Mouse (Mus musculus) intestine, embryonic 14.5 days (tissue): ENCODE measurements at regions not wholly inside any gene's neighbourhood (a gene's known extent, or its start where the extent isn't known, plus 50 kb on each side); places are given as distances from the start of the nearest gene placed in this dataset.

Source experiments
- ATAC-seq: fragments of 200-750 bp; cut with Nextera tagmentation; replicated peaks from 2 replicates; pipeline ENCODE4 v1.8.0; 2017; ENCODE audit warnings: low read depth, moderate number of reproducible peaks, moderate TSS enrichment, moderate library complexity; ENCODE audit not compliant: low FRiP score, low TSS enrichment
- DNase-seq: peaks from one replicate; pipeline ENCODE4 v3.0.0-alpha.2; 2018; ENCODE audit warnings: low spot score
- H3K27ac ChIP-seq: fragments of 300-500 bp; sonication (generic); 2 replicates; pipeline ENCODE4 v1.5.1; 2014; ENCODE audit warnings: low read depth, mild to moderate bottlenecking, control low read depth
- H3K27me3 ChIP-seq: fragments of 300-500 bp; sonication (generic); replicated peaks from 2 replicates; pipeline ENCODE4 v1.6.1; 2014; ENCODE audit warnings: low read length, control low read depth; ENCODE audit not compliant: control insufficient read depth, insufficient read depth
- H3K36me3 ChIP-seq: fragments of 300-500 bp; sonication (generic); 2 replicates; pipeline ENCODE4 v1.6.1; 2014; ENCODE audit warnings: low read length, control low read depth; ENCODE audit not compliant: control insufficient read depth, insufficient read depth
- H3K4me1 ChIP-seq: fragments of 300-500 bp; sonication (generic); replicated peaks from 2 replicates; pipeline ENCODE4 v1.6.1; 2014; ENCODE audit warnings: low read length, control low read depth, mixed read lengths; ENCODE audit not compliant: control insufficient read depth, insufficient read depth
- H3K4me2 ChIP-seq: fragments of 300-500 bp; sonication (generic); 2 replicates; pipeline ENCODE4 v1.6.1; 2014; ENCODE audit warnings: low read length
- H3K4me3 ChIP-seq: fragments of 300-500 bp; sonication (generic); 2 replicates; pipeline ENCODE4 v1.5.1; 2014; ENCODE audit warnings: low read depth, low read length, control low read depth, mixed read lengths
- H3K9ac ChIP-seq: fragments of 300-500 bp; sonication (generic); 2 replicates; pipeline ENCODE4 v1.6.1; 2014; ENCODE audit warnings: mild to moderate bottlenecking, low read length
- H3K9me3 ChIP-seq: fragments of 300-500 bp; sonication (generic); 2 replicates; pipeline ENCODE4 v1.6.1; 2016; ENCODE audit warnings: low read length, control low read depth; ENCODE audit not compliant: control insufficient read depth
- WGBS: fragments of 180-500 bp; shearing (Covaris S2); extraction: QIAGEN DNeasy Blood & Tissue Kit; methylation state at CpG from one replicate; pipeline ENCODE4 v1.1.7; 2014; 5-methylcytosine and 5-hydroxymethylcytosine counted together

GRCm38 (mm10) chr5:52092273-52092672 lies 98.0 kb downstream of the Dhx15 start:
- WGBS = 80% methylated on average over 4 of the region's 4 CpGs
- Histone ChIP-seq H3K9me3 (no peaks in the 10 kb centered on the region), H3K4me3 (no peak overlapping the region), H3K9ac (no peak overlapping the region), H3K27me3 (no peaks in the 10 kb centered on the region), H3K4me2 (no peak overlapping the region), H3K36me3 (no peaks in the 10 kb centered on the region), H3K4me1 (peaks cover 4% of the 10 kb centered on the region; the same call in 1 of the 2 replicates), H3K27ac (no peak overlapping the region)
- ATAC-seq (no peak), DNase-seq (no peak)

DNA sequence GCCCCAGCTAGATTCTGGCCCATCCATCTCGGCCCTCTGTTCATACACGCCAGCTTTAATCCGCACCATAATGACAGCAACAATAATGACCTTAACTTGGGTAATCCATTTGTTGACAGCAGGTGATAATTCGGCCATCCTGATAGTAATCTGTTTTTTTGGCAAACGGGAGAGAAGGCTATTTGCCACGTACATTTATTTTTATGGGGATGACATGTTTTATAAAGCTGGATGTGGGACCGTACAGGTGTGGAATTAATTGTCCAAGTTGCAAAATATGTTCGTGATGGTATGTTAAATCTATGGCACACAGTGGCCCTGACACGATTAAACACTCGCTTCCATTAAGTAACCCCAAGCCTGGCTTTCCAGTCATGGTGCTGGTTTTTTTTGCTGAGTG lies 102.2 kb downstream of the Dhx15 start:
- no peak overlapping the region for H3K4me2 ChIP-seq
- WGBS = 78% methylated on average over 10 of the region's 10 CpGs
- no peaks in the 10 kb centered on the region for H3K36me3 ChIP-seq
- no peak for ATAC-seq
- no peak for DNase-seq
- H3K27me3 ChIP-seq = no peaks in the 10 kb centered on the region
- H3K4me1 ChIP-seq = peaks cover 7% of the 10 kb centered on the region
- H3K27ac ChIP-seq = no peak overlapping the region
- no peak overlapping the region for H3K4me3 ChIP-seq
- no peaks in the 10 kb centered on the region for H3K9me3 ChIP-seq
- no peak overlapping the region for H3K9ac ChIP-seq

- H3K4me2 ChIP-seq = no peak overlapping the region
- no peaks in the 10 kb centered on the region for H3K27me3 ChIP-seq
- H3K9me3 ChIP-seq = no peaks in the 10 kb centered on the region
- WGBS = 47% methylated on average over 7 of the region's 7 CpGs
- no peaks in the 10 kb centered on the region for H3K36me3 ChIP-seq
- no peak overlapping the region for H3K27ac ChIP-seq
- no peak for ATAC-seq
- no peak overlapping the region for H3K9ac ChIP-seq
- no peak for DNase-seq
- no peak overlapping the region for H3K4me3 ChIP-seq
- H3K4me1 ChIP-seq = peaks cover 7% of the 10 kb centered on the region
Measured at GRCm38 (mm10) chr5:52086766-52087429, 103.4 kb downstream of the Dhx15 start.

DNA sequence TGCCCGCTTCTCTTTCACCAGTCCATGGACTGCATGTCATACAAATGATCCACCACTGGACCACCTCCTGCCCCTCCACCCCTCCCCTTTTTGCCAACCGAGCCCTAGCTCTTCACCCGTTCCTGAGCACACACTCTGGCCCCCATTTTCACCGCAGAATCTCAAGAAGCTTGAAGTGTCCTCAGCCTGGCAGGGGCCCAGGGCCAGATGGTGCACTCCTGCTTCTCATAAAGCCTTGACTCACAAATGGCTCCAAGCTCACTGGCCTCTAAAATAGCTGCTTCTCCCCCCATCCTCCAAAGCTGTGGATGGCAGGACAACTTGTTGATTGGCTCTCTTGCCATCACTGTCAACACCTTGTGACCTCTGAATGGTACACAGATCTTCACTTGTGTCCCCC lies 110.0 kb downstream of the Dhx15 start:
- no peak for DNase-seq

GRCm38 (mm10) chr5:52077696-52078095 lies 112.6 kb downstream of the Dhx15 start:
- 89% methylated on average over 3 of the region's 3 CpGs for WGBS
- Histone ChIP-seq H3K9me3 (peaks cover 4% of the 10 kb centered on the region; the same call in 1 of the 2 replicates), H3K4me2 (no peak overlapping the region), H3K27me3 (no peaks in the 10 kb centered on the region), H3K9ac (no peak overlapping the region), H3K27ac (no peak overlapping the region), H3K4me3 (no peak overlapping the region), H3K4me1 (no peaks in the 10 kb centered on the region), H3K36me3 (no peaks in the 10 kb centered on the region)
- no peak for ATAC-seq
- DNase-seq = no peak

More for the DNA sequence above, 110.0 kb downstream of the Dhx15 start:
- Histone ChIP-seq H3K27ac (no peak overlapping the region), H3K36me3 (no peaks in the 10 kb centered on the region), H3K4me1 (no peaks in the 10 kb centered on the region), H3K4me3 (no peak overlapping the region), H3K27me3 (no peaks in the 10 kb centered on the region), H3K9me3 (no peaks in the 10 kb centered on the region), H3K4me2 (no peak overlapping the region), H3K9ac (no peak overlapping the region)
- no peak for ATAC-seq
- 78% methylated on average over 4 of the region's 4 CpGs for WGBS

- DNase-seq = no peak
- H3K27me3 ChIP-seq = no peaks in the 10 kb centered on the region
- peaks cover 4% of the 10 kb centered on the region; the same call in 1 of the 2 replicates for H3K9me3 ChIP-seq
- H3K36me3 ChIP-seq = no peaks in the 10 kb centered on the region
- no peaks in the 10 kb centered on the region for H3K4me1 ChIP-seq
- 91% methylated on average over 2 of the region's 2 CpGs for whole genome bisulfite sequencing
- ATAC-seq = no peak
- no peak overlapping the region for H3K4me2 ChIP-seq
- no peak overlapping the region for H3K9ac ChIP-seq
- no peak overlapping the region for H3K4me3 ChIP-seq
- no peak overlapping the region for H3K27ac ChIP-seq
Measured at GRCm38 (mm10) chr5:52075096-52075495, 115.2 kb downstream of the Dhx15 start.

- H3K36me3 ChIP-seq = no peaks in the 10 kb centered on the region
- peak; percentile 84 for ATAC-seq
- 29% methylated on average over 16 of the region's 16 CpGs for WGBS
Measured at GRCm38 (mm10) chr5:52064804-52065451, 125.4 kb downstream of the Dhx15 start.

DNA sequence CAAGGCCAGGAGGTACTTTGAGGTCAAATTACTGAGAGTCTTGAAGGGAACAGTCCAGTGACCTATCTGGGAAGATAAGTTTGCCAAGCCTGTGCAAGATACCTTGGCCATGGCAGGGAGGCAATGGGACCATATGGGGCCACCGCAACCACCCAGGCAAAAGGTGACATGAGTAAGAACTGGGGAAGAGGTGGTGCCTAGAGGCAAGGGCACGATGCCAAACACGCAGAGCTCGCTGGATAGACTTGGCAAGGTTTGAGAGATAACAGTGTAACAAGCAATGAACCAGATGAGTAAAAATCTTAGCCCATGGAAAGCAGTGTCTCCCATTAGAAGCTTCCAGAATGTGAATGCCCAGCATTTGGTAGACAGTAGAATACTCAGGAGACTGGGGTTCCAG lies 128.1 kb downstream of the Dhx15 start:
- Histone ChIP-seq H3K4me3 (no peak overlapping the region), H3K27ac (no peak overlapping the region), H3K36me3 (no peaks in the 10 kb centered on the region), H3K4me2 (no peak overlapping the region), H3K27me3 (no peaks in the 10 kb centered on the region), H3K4me1 (0 out of 2 replicates have a peak, but pooled peaks cover 5% of the 10 kb centered on the region), H3K9me3 (no peaks in the 10 kb centered on the region), H3K9ac (no peak overlapping the region)
- ATAC-seq (no peak), DNase-seq (no peak)
- 86% methylated on average over 4 of the region's 4 CpGs for WGBS

More at GRCm38 (mm10) chr5:52064804-52065451, 125.4 kb downstream of the Dhx15 start:
- H3K9ac ChIP-seq = no peak overlapping the region
- no peaks in the 10 kb centered on the region for H3K27me3 ChIP-seq
- H3K4me3 ChIP-seq = no peak overlapping the region
- H3K27ac ChIP-seq = no peak overlapping the region
- peak; percentile 93 for DNase-seq
- 0 out of 2 replicates have a peak, but pooled peaks cover 5% of the 10 kb centered on the region for H3K4me1 ChIP-seq
- H3K9me3 ChIP-seq = no peaks in the 10 kb centered on the region
- no peak overlapping the region for H3K4me2 ChIP-seq

DNA sequence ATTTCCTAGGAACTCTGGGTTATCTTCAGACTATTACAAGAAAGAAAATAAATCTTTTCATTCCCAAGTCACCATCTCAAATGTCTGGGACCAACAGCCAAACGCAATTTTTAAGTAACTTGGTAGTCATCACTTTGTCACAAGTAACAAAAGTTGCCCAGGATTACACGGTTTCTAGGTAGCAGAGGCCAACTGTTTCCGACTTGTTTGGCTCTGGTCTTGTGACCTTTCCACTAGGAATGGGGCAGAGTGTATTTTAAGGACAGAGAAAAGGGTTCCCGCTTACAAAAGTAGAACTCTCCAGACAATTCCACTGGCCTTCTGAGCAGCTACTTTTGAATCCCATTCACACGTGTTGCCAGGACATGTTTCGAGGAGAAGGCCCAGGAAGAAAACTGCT lies 129.1 kb downstream of the Dhx15 start:
- DNase-seq (no peak), ATAC-seq (no peak)
- 0 out of 2 replicates have a peak, but pooled peaks cover 5% of the 10 kb centered on the region for H3K4me1 ChIP-seq
- no peaks in the 10 kb centered on the region for H3K27me3 ChIP-seq
- no peaks in the 10 kb centered on the region for H3K36me3 ChIP-seq
- WGBS = 88% methylated on average over 6 of the region's 6 CpGs
- no peak overlapping the region for H3K4me3 ChIP-seq
- H3K9me3 ChIP-seq = no peaks in the 10 kb centered on the region
- no peak overlapping the region for H3K9ac ChIP-seq
- no peak overlapping the region for H3K4me2 ChIP-seq
- H3K27ac ChIP-seq = no peak overlapping the region
